Mouse (Mus musculus) megakaryocyte-erythroid progenitor cell, adult 5-6 weeks (primary cell): ENCODE measurements around the gene Ccdc125. TPM values are rescaled to one million over a fixed set of nuclear protein-coding genes. Genes with fewer than 3 reads are reported as not detected.
A peak's percentile ranks its signal among the peaks of the same experiment; 100 is the strongest.
"Not testable (repeated sequence)": the region's sequence is repeated elsewhere in the genome, so short reads cannot be mapped to it uniquely, and the experiment has no call there.

ENCODE experiments used
- ATAC-seq: replicated peaks from 2 replicates; pipeline ENCODE4 v1.8.0; 2016; ENCODE audit warnings: mild to moderate bottlenecking, inconsistent platforms; ENCODE audit not compliant: severe bottlenecking, poor library complexity, low FRiP score, low TSS enrichment
- total RNA-seq, 2 experiments: library from RNA; stranded (forward) in 1 of 2; stranded (reverse) in 1 of 2; fragments of 200-1000, 215-1000 nt in 1 of 2; fragments of >200 nt in 1 of 2; fragmentation: Nextera tagmentation in 1 of 2; gene quantifications; 2 replicates each; pipeline ENCODE4 v1.2.3; 2014 to 2017

Gene Ccdc125
- total RNA-seq, 2 experiments from 2014 or later, result 0.90 to 9.2 TPM

DNA sequence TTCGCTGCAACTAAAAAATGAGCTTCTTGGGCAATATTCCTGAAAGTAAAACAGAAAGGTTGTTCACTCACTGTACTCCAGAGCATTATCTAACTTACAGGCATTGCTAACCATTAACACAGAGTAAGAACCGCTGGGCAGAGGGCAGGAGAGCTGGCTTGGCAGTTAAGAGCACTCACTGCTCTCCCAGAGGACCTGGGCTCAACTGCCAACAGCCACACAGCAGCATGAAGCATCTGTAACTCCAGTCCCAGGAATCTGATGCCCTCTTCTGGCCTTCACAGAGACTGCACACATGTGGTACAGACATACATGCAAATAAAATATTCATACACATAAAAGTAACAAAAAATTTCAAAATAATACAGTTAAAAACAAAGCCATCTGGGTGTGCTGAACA, 34.0 kb downstream of the Ccdc125 start:
- peak; percentile 77 for ATAC-seq

DNA sequence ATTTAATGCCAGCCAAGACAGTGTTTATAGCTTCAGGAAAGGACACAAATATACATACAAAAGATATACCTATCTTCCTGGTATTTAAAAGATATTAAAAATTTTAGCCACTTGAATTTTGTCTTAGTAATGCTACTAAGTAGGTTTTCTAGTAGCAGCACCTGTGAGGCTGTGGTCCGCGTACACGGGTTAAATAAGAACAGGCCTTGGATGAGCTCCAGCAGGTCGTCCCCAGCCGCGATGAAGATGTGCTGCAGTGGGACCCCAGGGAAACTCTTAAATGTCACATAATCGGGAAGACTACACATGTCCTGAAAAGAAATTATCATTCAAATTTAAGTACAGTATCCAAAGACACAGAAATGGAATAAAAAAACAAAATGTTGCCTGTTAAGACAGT, 36.7 kb downstream of the Ccdc125 start:
- no peak for ATAC-seq

DNA sequence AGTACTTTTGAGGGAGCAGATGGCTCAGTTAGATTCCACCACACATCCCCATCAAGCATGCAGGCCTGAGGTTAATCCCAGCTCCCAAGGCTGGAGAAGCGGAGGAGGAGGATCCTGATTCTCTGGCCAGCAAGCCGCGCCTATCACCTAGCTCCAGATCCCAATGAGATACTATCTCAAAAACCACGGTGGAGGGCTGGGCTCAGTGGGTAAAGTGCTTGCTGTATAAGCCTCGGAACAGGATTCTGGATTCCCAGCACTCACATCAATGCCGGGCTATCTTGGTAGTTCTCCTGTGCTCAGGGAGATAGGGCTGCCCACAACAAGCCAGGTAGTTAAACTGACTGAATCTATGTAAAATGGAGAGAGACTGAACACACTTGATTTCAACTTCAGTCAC, 46.0 kb downstream of the Ccdc125 start:
- ATAC-seq, result peak; percentile 76

DNA sequence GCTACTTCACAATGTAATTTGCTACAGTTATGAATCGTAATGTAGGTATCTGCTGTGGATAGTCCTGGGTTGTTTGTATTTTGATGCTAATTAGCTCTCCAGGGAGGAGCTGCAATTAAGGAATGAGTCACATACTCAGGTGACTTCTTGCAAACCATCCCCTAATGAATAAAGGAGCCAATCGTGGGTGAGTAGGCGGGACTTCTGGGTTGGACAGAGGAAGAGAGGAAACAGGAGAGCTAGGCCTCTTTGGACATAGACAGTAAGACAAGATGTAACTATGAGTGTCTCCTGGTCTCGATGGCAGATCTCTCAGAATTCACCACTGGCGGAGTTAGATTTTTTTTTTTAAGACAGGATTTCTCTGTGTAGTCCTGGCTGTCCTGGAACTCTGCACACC, 52.1 kb downstream of the Ccdc125 start:
- no peak for ATAC-seq

- ATAC-seq, result no peak
Observed at GRCm38 (mm10) chr13:100724051-100724754, 54.7 kb downstream of the Ccdc125 start.

DNA sequence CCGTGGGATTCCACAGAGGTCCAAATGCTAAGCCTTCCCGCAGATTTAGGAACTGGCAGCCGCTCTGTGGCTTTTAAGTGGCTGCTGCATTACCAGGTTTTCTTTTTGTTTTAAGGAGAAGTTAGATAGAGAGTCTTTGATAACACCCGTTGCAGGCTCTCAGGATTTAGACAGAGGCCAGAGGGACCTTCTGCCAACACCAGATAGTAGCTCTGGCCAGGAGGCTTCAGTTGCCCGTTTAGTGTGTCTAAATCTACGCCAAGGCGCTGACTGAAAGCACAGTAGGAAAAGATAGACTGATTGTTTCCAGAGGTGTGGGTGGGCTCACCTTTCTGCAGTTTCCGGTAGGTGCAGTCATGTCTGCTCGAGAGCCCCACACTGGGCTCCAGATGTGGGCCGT, 55.7 kb downstream of the Ccdc125 start:
- ATAC-seq, result peak; percentile 85

DNA sequence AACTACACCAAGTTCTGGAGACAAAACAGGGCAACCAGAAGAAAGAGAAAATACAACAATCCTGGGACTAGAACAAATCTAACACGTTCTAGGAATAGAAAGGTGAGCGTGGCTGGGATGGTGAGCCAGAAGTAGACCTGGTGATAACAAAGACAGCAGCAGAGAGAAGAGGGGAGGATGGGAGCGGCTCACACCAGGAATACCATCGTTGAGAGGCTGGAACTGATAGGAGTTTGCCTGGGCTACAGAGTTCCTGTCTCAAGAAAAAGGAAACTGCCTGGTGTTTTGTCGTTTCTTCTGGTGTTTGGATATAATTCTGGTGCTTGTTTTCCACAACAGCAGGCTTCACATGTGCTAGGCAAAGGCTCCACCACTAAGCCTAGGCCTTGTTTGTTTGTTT, 58.6 kb downstream of the Ccdc125 start:
- ATAC-seq, result no peak

DNA sequence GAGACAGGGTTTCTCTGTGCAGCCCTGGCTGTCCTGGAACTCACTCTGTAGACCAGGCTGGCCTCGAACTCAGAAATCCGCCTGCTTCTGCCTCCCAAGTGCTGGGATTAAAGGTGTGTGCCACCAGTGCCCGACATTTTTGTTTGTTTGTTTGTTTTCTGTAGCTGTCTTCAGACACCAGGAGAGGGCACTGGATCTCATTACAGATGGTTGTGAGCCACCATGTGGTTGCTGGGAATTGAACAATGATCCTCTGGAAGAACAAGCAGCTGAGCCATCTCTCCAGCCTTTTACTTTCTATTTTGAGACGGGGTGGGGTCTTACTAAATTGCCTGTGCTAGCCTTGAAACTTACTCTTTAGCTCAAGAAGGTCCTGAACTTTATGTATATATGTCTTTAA, 59.0 kb downstream of the Ccdc125 start:
- not testable (repeated sequence) for ATAC-seq

DNA sequence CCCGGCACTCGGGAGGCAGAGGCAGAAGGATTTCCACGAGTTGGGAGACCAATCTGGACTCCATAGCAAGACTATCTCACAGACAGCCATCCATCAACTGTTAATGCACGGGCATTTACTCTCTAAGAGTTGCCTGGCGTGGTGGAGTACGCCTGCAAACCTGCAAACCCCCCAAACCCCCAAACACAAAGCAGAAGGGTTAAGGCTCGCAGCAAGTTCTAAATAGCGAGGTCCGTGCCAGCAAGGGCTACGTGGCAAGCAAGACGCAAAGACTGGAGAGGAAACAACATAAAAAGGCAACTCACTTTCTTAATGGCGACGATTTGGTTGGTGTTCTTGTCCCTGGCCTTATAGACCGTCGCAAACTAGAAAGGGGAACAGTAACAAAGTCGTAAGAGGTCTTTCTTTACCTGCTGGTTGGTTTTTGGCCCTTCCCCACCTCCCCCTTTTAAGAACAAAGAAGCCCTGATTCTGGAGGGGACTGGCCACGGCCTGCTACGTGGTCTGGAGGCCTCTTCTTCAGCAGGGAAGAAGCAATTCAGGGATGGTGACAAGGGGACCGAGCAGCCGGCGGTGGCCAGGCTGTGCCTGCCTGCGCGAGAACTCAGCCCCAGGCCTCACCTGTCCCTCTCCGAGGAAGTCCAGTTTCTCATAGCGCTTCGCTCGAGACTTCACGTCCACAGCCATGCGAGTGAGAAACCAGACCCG, 60.8 kb downstream of the Ccdc125 start:
- ATAC-seq, result peak; percentile 62; the same call in 1 of the 2 replicates

GRCm38 (mm10) chr13:100730861-100731176, 61.3 kb downstream of the Ccdc125 start, which contains the start of gene Cdk7:
TSS of gene Cdk7 (minus strand) at chr13:100730939.
- ATAC-seq, result peak; percentile 99

- not testable (repeated sequence) for ATAC-seq
Observed at GRCm38 (mm10) chr13:100731462-100732046, 62.0 kb downstream of the Ccdc125 start.

DNA sequence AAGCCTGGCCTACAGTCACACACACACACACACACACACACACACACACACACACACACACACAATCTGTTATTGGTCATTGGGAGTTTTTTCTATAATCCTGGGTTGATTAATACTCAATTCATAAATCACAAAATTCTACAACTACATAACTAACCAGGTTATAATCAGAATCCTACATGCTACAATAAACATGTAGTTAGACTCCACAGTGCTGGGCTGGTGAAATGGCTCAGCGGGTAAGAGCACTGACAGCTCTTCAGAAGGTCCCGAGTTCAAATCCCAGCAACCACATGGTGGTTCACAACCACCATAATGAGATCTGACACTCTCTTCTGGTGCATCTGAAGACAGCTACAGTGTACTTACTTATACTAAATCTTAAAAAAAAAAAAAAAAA, 63.2 kb downstream of the Ccdc125 start:
- ATAC-seq, result no peak

GRCm38 (mm10) chr13:100742831-100743230, 73.3 kb downstream of the Ccdc125 start:
- no peak for ATAC-seq

GRCm38 (mm10) chr13:100743346-100744035, 74.0 kb downstream of the Ccdc125 start:
- peak; percentile 68 for ATAC-seq

DNA sequence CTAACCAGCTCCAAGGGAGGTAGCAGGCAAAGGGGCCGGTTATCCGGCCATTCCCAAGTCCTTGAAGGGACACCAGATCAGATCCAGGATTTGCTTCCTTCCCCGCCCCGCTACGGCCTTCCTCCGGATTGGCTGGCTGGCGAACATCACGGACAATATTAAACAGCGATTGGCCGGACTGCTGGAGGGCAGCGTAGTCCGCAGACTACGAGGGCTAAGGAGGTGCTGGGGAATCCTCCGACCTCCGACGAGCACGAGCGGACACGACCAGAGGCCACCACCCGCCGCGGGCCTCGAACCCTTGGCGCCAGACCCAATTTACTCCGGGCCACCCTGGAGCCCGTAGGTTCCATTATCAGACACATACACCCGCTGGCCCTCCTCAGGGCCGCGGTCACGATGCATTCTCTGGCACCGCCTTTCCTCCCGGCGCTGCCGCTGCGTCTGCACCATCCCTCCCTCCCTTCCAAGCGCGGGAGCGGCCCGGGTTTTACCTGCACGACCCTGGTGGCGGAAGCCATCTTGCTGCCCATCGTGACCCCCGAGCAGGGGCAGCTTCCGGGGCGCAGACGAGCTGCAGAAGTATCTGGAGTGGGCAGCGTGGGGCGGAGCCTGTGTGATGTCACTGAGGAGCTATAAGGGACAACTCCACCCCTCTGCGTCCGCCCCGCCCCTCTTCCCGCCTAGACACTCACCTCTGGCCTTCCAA, 74.7 kb downstream of the Ccdc125 start, which contains the start of gene Mrps36:
Mrps36 (minus strand) TSS at position 624 of the 709 bp plus-strand sequence.
- ATAC-seq, result peak; percentile 89

DNA sequence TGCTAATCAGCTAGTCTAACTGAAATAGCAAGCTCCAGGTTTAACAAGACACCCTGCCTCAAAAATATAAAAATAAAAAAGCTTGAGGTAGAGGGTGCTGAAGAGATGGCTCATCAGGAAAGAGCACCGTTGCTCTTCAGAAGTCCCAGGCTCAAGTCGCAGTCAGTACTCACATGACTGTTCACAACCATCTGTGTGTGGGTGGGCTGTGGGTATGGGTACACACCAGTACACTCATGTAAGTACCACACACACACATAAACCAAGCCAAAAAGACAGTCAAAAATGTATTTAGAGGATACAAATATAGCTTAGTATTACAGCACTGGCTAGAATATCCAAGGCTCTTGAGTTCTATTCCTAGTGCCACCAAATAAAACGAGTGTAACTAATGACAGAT, 76.6 kb downstream of the Ccdc125 start:
- no peak for ATAC-seq
